Mouse (Mus musculus) limb, embryonic 14.5 days (tissue): ENCODE results near the gene Adgrg7. TPM values are rescaled to one million over a fixed set of nuclear protein-coding genes. Genes with fewer than 3 reads are reported as not detected.
A peak's percentile ranks its signal among the peaks of the same experiment; 100 is the strongest.

Source experiments
- ATAC-seq: fragments of 200-750 bp; cut with Nextera tagmentation; 2 replicates; pipeline ENCODE4 v1.8.0; 2017; ENCODE audit warnings: low read depth, moderate number of reproducible peaks, moderate TSS enrichment; ENCODE audit not compliant: low FRiP score
- DNase-seq: peaks from one replicate; pipeline ENCODE4 v3.0.0-alpha.2; 2015; ENCODE audit warnings: low spot score
- H3K27ac ChIP-seq: fragments of 300-500 bp; sonication (generic); replicated peaks from 2 replicates; pipeline ENCODE4 v1.5.1; 2014; ENCODE audit warnings: low read depth, mild to moderate bottlenecking, low read length, moderate library complexity, mixed read lengths
- H3K27me3 ChIP-seq: fragments of 300-500 bp; sonication (generic); 2 replicates; pipeline ENCODE4 v1.6.1; 2014; ENCODE audit warnings: low read length, mixed read lengths; ENCODE audit not compliant: control insufficient read depth, insufficient read depth
- H3K36me3 ChIP-seq: fragments of 300-500 bp; sonication (generic); 2 replicates; pipeline ENCODE4 v1.6.1; 2014; ENCODE audit warnings: mild to moderate bottlenecking, low read length, moderate library complexity, mixed read lengths; ENCODE audit not compliant: control insufficient read depth, insufficient read depth
- H3K4me1 ChIP-seq: fragments of 300-500 bp; sonication (generic); 2 replicates; pipeline ENCODE4 v1.6.1; 2014; ENCODE audit warnings: antibody characterized with exemption, low read length, mixed read lengths; ENCODE audit not compliant: control insufficient read depth, insufficient read depth
- H3K4me2 ChIP-seq: fragments of 300-500 bp; sonication (generic); replicated peaks from 2 replicates; pipeline ENCODE4 v1.6.1; 2014; ENCODE audit warnings: low read depth, mild to moderate bottlenecking, low read length, moderate library complexity; ENCODE audit not compliant: severe bottlenecking
- H3K4me3 ChIP-seq: fragments of 300-500 bp; sonication (generic); replicated peaks from 2 replicates; pipeline ENCODE4 v1.5.1; 2014; ENCODE audit warnings: low read length
- H3K9ac ChIP-seq: fragments of 300-500 bp; sonication (generic); 2 replicates; pipeline ENCODE4 v1.6.1; 2014; ENCODE audit warnings: mild to moderate bottlenecking, low read depth, low read length, moderate library complexity; ENCODE audit not compliant: severe bottlenecking
- H3K9me3 ChIP-seq: fragments of 300-500 bp; sonication (generic); 2 replicates; pipeline ENCODE4 v1.6.1; 2016; ENCODE audit warnings: low read length; ENCODE audit not compliant: control insufficient read depth
- POLR2A ChIP-seq: fragments of 200-500 bp; IDR thresholded peaks from 2 replicates; pipeline ENCODE4 v1.8.0; 2012; ENCODE audit warnings: inconsistent platforms, mild to moderate bottlenecking, moderate library complexity, borderline replicate concordance; ENCODE audit not compliant: insufficient read depth, insufficient read length; ENCODE audit errors: extremely low read depth
- WGBS: fragments of 180-500 bp; shearing (Covaris S2); extraction: QIAGEN DNeasy Blood & Tissue Kit; methylation state at CpG from one replicate; pipeline ENCODE4 v1.1.7; 2014; 5-methylcytosine and 5-hydroxymethylcytosine counted together
- polyA plus RNA-seq, 2 experiments: library from polyadenylated mRNA; depleted of rRNA in 1 of 2; stranded (reverse) in 1 of 2; unstranded in 1 of 2; fragments of >200 nt; fragmentation: Nextera tagmentation in 1 of 2; extraction: Ambion mirVana in 1 of 2; gene quantifications; 2 replicates each; pipeline versions ENCODE4 v1.2.1 to v1.2.3; 2012 to 2014

Gene Adgrg7
- polyA plus RNA-seq, 2 experiments: 0.03 TPM; not detected in 1

GRCm38 (mm10) chr16:56793778-56794177, 1.9 kb downstream of the Adgrg7 start:
- ATAC-seq (no peak), DNase-seq (no peak)
- Histone ChIP-seq H3K27me3 (no peaks in the 10 kb centered on the region), H3K4me1 (no peaks in the 10 kb centered on the region), H3K27ac (no peak overlapping the region), H3K9me3 (no peaks in the 10 kb centered on the region), H3K9ac (no peak overlapping the region), H3K36me3 (no peaks in the 10 kb centered on the region), H3K4me2 (no peak overlapping the region), H3K4me3 (no peak overlapping the region)
- WGBS: 65% methylated on average over 1 of the region's 1 CpGs
- no peak for TF ChIP-seq POLR2A

GRCm38 (mm10) chr16:56785943-56786342, 9.7 kb downstream of the Adgrg7 start:
- Histone ChIP-seq H3K4me1 (no peaks in the 10 kb centered on the region), H3K27me3 (no peaks in the 10 kb centered on the region), H3K9ac (no peak overlapping the region), H3K27ac (no peak overlapping the region), H3K4me3 (no peak overlapping the region), H3K4me2 (no peak overlapping the region), H3K36me3 (no peaks in the 10 kb centered on the region), H3K9me3 (no peaks in the 10 kb centered on the region)
- no peak for DNase-seq
- TF ChIP-seq POLR2A: no peak
- ATAC-seq: no peak
- WGBS: 82% methylated on average over 2 of the region's 2 CpGs

DNA sequence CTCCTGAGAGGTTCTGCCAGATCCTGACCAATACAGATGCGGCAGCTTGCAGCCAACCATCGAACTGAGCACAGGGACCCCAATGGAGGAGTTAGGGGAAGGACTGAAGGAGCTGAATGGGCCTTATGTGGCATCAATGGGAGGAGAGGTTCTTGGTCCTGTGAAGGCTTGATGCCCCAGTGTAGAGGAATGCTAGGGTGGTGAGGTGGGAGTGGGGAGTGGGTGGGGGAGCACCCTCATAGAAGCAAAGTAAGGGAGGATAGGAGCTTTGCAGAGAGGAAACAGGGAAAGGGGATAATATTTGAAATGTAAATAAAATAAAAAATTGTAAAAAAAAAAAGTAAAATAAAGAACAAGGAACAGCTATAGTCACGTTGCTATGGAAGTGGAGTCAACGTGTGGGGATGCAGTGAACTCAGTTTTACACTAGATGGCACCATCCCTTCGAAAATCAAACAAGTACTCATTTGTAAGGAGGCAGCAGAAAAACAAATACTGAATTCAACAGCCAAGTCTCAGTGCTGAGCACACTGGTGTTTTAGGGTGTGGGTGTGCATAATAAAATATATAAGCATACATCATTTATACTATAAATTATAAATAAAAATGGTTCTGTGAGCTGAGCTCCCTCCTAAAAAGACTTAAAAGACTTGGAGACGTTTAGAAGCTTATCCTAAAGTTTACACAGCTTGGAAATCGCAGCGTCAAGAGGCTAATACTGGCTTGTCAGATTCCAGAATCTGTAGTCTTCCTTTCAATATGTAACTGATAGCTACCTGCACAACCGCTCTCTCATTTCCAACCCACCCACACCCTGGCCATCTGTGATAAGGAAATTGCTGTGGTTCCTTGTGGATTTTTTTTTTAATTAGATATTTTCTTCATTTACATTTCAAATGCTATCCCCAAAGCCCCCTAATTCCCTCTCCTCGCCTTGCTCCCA, 24.2 kb downstream of the Adgrg7 start:
- H3K27me3 ChIP-seq: no peaks in the 10 kb centered on the region
- WGBS: 49% methylated on average over 10 of the region's 10 CpGs
- no peak overlapping the region for H3K9ac ChIP-seq
- no peaks in the 10 kb centered on the region for H3K9me3 ChIP-seq
- no peak for TF ChIP-seq POLR2A
- H3K4me2 ChIP-seq: no peak overlapping the region
- ATAC-seq: peak; percentile 62; the same call in 1 of the 2 replicates
- H3K36me3 ChIP-seq: no peaks in the 10 kb centered on the region
- H3K27ac ChIP-seq: no peak overlapping the region
- peak; percentile 41 for DNase-seq
- no peak overlapping the region for H3K4me3 ChIP-seq
- H3K4me1 ChIP-seq: no peaks in the 10 kb centered on the region

DNA sequence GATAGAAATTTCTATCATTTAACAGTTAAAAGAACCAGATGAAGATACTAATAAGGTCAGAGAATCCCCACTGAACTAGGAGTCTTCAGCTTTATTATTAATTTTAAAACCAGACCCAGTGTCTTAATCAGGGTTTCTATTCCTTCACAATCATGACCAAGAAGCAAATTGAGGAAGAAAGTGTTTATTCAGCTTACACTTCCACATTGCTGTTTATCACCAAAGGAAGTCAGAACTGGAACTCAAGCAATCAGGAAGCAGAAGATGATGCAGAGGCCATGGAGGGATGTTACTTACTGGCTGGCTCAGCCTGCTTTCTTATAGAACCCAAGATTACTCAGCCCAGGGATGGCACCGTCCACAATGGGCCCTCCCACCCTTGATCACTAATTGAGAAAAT, 66.6 kb downstream of the Adgrg7 start:
- TF ChIP-seq POLR2A: no peak
- no peaks in the 10 kb centered on the region for H3K36me3 ChIP-seq
- no peak overlapping the region for H3K9ac ChIP-seq
- H3K9me3 ChIP-seq: no peaks in the 10 kb centered on the region
- 7% methylated on average over 1 of the region's 1 CpGs for WGBS
- DNase-seq (no peak), ATAC-seq (no peak)
- no peak overlapping the region for H3K4me2 ChIP-seq
- no peak overlapping the region for H3K4me3 ChIP-seq
- no peaks in the 10 kb centered on the region for H3K27me3 ChIP-seq
- H3K4me1 ChIP-seq: no peaks in the 10 kb centered on the region
- H3K27ac ChIP-seq: no peak overlapping the region

- peak; percentile 53 for ATAC-seq
- DNase-seq: no peak
Measured at GRCm38 (mm10) chr16:56724927-56725326, 70.7 kb downstream of the Adgrg7 start.

More at GRCm38 (mm10) chr16:56724927-56725326, 70.7 kb downstream of the Adgrg7 start:
- Histone ChIP-seq H3K4me2 (no peak overlapping the region), H3K9ac (no peak overlapping the region), H3K36me3 (no peaks in the 10 kb centered on the region), H3K9me3 (no peaks in the 10 kb centered on the region), H3K27ac (no peak overlapping the region), H3K4me3 (no peak overlapping the region), H3K27me3 (no peaks in the 10 kb centered on the region), H3K4me1 (no peaks in the 10 kb centered on the region)
- WGBS: 77% methylated on average over 10 of the region's 10 CpGs
- no peak for TF ChIP-seq POLR2A
